Mouse (Mus musculus) bone marrow macrophage, adult 2 months (primary cell): ENCODE data around the gene Clec16a. TPM values are rescaled to one million over a fixed set of nuclear protein-coding genes. Genes with fewer than 3 reads are reported as not detected.

Experiments used
- H3K27ac ChIP-seq: 2 replicates; pipeline ENCODE4 v1.5.1; 2012; ENCODE audit warnings: low read depth, low read length; ENCODE audit not compliant: insufficient read depth
- H3K4me1 ChIP-seq: 2 replicates; pipeline ENCODE4 v1.6.1; 2012; ENCODE audit warnings: low read length; ENCODE audit not compliant: control insufficient read depth, insufficient read depth
- H3K4me3 ChIP-seq: 2 replicates; pipeline ENCODE4 v1.5.1; 2012; ENCODE audit warnings: mild to moderate bottlenecking, low read length, moderate library complexity; ENCODE audit not compliant: insufficient read depth
- CTCF ChIP-seq: IDR thresholded peaks from 2 replicates; pipeline ENCODE4 v1.5.1; 2012; ENCODE audit warnings: low read depth, mild to moderate bottlenecking, low read length, moderate library complexity
- POLR2A ChIP-seq: IDR thresholded peaks from 2 replicates; pipeline ENCODE4 v1.6.1; 2012; ENCODE audit warnings: mild to moderate bottlenecking, low read depth, low read length, borderline replicate concordance
- polyA plus RNA-seq: library from polyadenylated mRNA; stranded (reverse); fragments of >200 nt; gene quantifications from 2 replicates; pipeline ENCODE4 v1.2.4, GENCODE M21; 2012; ENCODE audit not compliant: missing spikeins, insufficient read depth, insufficient read length

Clec16a gene
- polyA plus RNA-seq, 1 experiment: 15.8 TPM

GRCm38 (mm10) chr16:10574936-10575335, 29.8 kb downstream of the Clec16a start:
- TF ChIP-seq POLR2A: no peak
- TF ChIP-seq CTCF: no peak
- H3K4me1 ChIP-seq: peaks cover 4% of the 10 kb centered on the region
- H3K4me3 ChIP-seq: no peak overlapping the region
- no peak overlapping the region for H3K27ac ChIP-seq

DNA sequence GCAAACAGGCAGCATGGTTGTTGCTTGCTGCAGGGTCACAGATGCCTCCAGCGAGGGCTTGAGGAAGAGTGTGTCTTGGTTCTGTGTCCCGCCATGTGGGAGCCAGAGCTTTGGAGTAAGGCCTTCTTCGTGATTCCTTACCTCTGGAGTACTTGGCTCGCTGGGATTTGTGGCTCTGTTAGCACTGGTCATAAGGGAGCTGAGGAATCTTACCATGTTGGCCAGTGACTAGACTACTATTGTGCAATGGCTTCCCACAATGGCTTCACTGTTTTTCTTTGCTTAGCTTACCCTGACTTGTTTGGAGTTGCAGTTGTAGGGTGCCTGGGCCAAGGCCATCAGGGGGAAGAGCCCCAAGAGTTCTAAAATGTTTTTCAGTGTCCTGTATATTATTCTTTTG, 30.8 kb downstream of the Clec16a start:
- Histone ChIP-seq H3K4me3 (no peak overlapping the region), H3K4me1 (no peaks in the 10 kb centered on the region), H3K27ac (no peak overlapping the region)
- TF ChIP-seq POLR2A: no peak
- no peak for TF ChIP-seq CTCF

GRCm38 (mm10) chr16:10577548-10577947, 32.4 kb downstream of the Clec16a start:
- TF ChIP-seq CTCF (no peak), POLR2A (no peak)
- Histone ChIP-seq H3K4me3 (no peak overlapping the region), H3K27ac (no peak overlapping the region), H3K4me1 (no peaks in the 10 kb centered on the region)

GRCm38 (mm10) chr16:10578376-10578775, 33.2 kb downstream of the Clec16a start:
- no peak overlapping the region for H3K27ac ChIP-seq
- H3K4me3 ChIP-seq: no peak overlapping the region
- TF ChIP-seq POLR2A (no peak), CTCF (no peak)
- no peaks in the 10 kb centered on the region for H3K4me1 ChIP-seq

DNA sequence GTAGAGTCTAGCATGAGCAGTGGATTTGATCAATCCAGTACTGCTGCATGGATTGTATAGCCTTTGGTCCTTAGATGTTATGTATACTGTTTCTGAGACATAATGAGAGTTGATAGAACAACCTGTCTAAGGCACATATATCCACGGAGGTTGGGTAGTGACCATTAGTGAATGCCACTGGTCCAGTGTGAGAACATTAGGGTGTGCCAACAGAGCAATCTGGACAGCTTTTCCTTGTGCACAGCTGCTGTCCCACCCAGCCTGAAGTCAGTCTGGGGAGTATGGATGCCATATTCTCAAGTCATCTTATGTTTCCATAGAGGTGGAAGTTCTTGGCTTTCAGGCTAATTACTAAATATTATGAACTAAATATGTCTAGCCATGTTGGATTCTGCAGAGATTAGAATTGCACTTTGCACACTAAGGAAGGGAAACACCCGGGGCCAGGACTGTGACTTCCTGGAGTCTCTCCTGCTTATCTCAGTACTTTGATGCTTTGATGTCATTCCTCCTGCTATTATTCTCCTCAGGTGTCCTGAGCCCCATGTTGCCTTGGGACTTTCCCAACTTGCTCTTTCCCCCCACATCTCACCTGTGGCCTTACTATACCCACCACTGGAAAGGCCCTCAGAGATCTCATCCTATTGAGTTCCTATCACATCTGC, 36.2 kb downstream of the Clec16a start:
- TF ChIP-seq CTCF (no peak), POLR2A (no peak)
- no peak overlapping the region for H3K4me3 ChIP-seq
- H3K4me1 ChIP-seq: no peaks in the 10 kb centered on the region
- H3K27ac ChIP-seq: no peak overlapping the region

- Histone ChIP-seq H3K27ac (no peak overlapping the region), H3K4me3 (no peak overlapping the region), H3K4me1 (no peaks in the 10 kb centered on the region)
- TF ChIP-seq POLR2A: no peak
- TF ChIP-seq CTCF: no peak
Measured at GRCm38 (mm10) chr16:10585165-10585564, 40.0 kb downstream of the Clec16a start.

DNA sequence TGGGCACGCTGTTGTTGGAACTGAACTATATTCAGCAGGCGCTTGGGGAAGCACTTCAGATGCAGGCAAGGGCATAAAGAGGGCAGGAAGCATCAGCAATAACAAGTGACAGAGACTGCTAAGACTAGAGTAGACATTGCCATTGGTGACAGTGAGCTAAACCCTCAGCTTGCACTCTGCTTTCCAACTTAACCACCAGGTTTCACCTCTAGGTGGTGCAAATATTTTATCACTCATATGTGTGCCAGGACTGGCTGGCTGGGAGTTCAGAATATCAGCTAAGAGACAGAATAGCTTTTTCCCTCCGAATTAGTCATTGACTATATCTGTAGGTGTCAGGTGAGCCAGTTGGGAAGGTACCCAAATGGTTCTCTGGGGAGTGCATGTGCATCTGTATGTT, 41.4 kb downstream of the Clec16a start:
- Histone ChIP-seq H3K27ac (no peak overlapping the region), H3K4me1 (no peaks in the 10 kb centered on the region), H3K4me3 (no peak overlapping the region)
- no peak for TF ChIP-seq POLR2A
- TF ChIP-seq CTCF: no peak

- no peak overlapping the region for H3K4me3 ChIP-seq
- H3K27ac ChIP-seq: no peak overlapping the region
Measured at GRCm38 (mm10) chr16:10599888-10600740, 55.0 kb downstream of the Clec16a start.

GRCm38 (mm10) chr16:10607802-10608201, 62.7 kb downstream of the Clec16a start:
- Histone ChIP-seq H3K4me1 (peaks cover 7% of the 10 kb centered on the region), H3K27ac (no peak overlapping the region), H3K4me3 (no peak overlapping the region)
- TF ChIP-seq POLR2A (no peak), CTCF (no peak)

More at GRCm38 (mm10) chr16:10599888-10600740, 55.0 kb downstream of the Clec16a start:
- TF ChIP-seq CTCF (no peak), POLR2A (no peak)
- H3K4me1 ChIP-seq: peaks cover 5% of the 10 kb centered on the region

DNA sequence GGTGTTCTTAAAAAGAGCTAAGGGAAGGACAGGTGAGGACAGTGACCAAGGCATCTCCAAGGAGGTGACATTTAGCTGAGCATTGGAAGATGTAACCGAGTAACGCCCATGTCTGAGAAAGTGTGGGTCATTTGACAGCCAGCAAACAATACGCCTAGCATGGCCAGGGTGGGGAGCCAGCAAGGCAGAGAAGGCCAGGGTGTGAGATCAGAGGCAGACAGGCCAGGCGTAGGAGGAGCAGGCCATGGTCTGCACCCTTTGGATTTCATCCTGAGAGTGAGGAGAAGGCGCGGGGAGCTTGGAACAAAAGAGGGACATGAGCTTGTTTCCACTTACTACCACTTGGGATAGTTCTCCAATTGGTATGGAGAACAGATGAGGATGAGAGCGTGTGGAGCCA, 64.8 kb downstream of the Clec16a start:
- Histone ChIP-seq H3K4me1 (peaks cover 3% of the 10 kb centered on the region; the same call in 1 of the 2 replicates), H3K4me3 (no peak overlapping the region), H3K27ac (no peak overlapping the region)
- TF ChIP-seq POLR2A: no peak
- TF ChIP-seq CTCF: no peak
